Mouse (Mus musculus): ENCODE data around the gene Susd4.

DNA sequence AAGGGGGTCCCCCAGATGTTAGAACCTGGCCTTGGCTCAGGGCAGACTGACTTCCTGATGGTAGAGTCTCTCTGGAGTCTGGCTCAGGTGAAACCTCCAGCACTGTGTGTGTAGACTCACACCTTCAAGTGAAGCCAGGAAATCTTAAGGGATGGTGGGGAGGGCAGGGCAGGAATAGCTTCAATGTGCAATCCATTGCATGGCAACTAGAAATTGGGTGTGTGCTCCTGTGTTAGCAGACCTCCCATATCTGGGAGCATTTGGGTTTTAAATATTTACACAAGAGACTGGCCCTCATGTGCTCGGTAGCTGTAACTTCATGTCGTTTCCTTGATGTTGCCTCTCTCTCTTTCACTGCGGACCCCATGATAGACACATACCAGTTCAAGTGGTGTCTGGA, 62.9 kb downstream of the Susd4 start:
- no peak for TF ChIP-seq CTCF (IDR thresholded peaks at IDR 0.05; ENCODE audit: borderline replicate concordance, control insufficient read depth, extremely low read depth, insufficient read depth, low read length, poor library complexity)
- no peak for TF ChIP-seq POLR2A (IDR thresholded peaks at IDR 0.05; ENCODE audit: control insufficient read depth, extremely low read depth, insufficient read depth, low read length, poor library complexity)

Data from thymus, adult 2 months (tissue).